Mouse (Mus musculus) lung, postnatal 25 days (tissue): Measurements from ENCODE around the gene Lrrc49.

Source experiments
- DNase-seq: peaks from one replicate; pipeline ENCODE4 v3.0.0; 2022; ENCODE audit warnings: low spot score

Lrrc49 gene

DNA sequence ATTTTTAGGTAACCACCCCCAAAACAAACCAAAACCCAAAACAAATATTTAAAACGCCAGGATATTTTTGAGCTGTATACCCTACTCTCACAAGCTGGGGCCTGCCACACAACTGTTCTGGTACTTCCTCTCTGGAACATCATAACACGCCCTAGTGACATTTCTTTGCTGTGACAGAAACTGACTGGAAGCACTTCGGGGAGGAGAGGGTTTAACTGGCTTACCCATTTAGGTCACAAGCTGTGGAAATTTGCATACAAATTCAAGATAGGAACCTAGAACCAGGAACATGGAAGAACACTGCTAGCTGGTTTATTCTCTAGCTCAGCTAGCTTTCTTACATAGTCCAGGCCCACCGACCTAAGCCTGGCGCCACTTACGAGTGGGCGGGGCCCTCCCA is 92.6 kb downstream of the Lrrc49 start:
- no peak for DNase-seq

DNA sequence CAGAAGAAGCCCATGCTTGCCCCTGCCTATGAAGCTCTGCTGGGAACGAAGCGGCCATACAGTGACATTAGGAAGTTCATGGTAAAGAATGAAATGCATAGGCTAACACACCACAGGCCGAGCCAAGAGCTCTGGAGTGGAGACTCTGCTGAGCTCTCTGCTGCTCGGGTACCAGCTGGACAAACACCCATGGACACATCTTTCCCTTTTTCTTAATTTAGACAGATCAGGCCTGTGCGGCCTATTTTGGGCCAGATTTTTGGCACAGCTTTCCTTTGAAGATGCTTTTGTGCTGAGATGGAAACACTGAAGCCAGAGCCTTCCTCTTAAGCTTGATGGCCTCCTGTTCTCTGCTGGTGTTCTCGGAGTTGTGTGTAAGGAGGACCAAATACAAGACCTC is 95.0 kb downstream of the Lrrc49 start:
- DNase-seq, result no peak

DNA sequence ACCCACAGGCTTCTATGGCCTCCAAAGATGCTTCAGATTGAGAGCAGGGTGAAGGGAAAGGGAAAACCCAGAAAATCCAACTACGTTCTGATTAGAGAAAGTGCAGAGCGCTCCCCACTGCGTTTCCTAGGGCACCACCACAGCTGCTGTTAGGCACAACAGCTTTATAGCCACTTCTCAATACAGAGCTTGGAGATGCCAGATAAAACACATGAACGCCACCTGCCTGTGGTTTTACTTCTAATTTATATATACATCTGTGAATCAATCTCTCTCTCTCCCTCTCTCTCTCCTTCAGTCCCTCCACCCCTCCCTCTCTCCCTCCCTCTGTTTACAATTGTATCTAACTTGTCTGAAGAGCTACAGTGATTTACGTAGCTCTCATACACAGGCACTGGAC is 95.6 kb downstream of the Lrrc49 start:
- DNase-seq, result no peak

DNA sequence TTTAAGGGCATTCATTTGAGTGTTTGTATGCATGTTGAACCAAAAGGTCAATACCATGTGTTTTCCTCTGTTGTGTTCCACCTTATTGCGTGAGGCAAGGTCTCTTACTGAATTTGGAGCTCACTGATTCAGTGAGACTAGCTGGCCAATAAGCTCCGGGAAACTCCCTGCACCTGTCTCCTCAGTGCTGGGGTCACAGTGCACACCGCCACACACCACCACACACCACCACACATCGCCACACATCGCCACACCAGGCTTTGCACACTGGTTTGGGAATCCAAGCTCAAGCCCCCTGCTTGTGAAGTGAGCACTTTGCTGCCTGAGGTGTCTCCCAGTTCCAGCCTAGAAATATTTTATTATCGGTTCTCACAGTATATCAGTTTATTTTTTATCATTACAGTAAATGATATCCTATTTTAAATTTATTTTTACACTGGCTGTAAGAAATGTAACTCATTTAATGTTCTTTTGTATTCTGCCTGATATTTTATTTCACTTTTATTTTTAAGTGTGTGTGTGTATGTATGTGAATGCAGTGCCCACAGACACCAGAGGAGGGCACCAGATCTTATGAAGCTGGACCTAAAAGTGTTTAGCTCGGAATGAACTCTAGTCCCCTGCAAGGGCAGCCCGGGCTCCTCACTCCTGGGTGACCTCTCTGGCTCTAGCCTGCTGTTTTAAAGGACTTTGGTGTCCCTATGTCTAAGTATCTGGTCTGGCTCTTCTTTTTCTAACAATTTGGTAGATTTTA is 96.9 kb downstream of the Lrrc49 start:
- no peak for DNase-seq

DNA sequence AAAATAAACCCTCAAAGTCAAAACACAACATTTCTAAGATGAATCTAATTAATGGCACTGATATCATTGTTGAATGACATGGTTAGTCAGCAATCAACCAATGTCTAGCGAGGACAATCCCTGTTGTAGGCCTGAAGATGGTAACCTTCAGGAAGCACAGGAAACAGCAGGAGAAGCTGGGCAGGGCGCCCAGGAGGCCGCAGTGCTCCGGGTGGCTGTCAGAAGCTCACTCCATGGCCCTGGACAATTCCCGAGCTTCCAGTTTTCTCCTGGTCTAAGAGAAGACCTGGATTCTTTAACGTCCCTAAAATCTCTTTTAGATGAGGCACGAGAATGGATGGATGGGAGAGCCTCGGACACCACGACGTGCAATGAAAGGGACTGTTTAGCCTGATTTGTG is 99.0 kb downstream of the Lrrc49 start:
- DNase-seq, result no peak

DNA sequence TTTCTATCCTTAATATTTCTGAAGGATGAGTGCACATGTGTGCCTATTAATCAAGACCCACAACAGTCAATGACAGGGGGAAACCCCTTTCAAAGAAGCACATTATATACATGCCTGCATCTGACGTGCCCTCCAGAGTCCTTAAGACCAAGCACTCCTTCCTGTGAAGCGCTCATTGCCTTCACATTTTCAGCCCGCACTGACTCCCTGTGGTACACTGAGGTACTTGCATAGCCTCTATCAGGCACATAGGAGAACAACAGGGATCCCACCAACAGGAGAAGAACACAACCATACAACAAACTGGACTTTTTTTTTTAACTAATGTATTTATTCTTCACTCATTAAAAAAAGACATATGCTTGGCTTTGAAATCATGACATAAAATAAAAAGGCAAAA is 101.0 kb downstream of the Lrrc49 start:
- no peak for DNase-seq

DNA sequence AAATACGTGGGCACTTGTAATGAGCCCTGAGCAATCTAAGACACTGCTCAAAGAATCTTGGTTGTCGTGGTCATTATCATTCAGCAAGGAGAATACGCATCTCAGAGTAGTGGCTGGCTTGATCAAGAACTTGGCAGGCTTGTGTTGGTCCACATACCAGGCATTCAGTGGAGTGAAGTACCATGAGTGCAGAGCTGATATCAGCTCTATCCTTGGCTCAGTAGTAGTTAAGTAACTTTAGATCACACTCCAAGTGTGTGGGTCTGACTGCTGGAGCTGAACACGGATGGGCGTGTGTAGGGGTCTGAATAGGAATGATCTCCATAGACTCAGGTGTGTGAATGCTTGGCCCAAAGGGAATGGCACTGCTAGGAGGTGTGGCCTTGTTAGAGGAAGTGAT is 102.8 kb downstream of the Lrrc49 start:
- no peak for DNase-seq

DNA sequence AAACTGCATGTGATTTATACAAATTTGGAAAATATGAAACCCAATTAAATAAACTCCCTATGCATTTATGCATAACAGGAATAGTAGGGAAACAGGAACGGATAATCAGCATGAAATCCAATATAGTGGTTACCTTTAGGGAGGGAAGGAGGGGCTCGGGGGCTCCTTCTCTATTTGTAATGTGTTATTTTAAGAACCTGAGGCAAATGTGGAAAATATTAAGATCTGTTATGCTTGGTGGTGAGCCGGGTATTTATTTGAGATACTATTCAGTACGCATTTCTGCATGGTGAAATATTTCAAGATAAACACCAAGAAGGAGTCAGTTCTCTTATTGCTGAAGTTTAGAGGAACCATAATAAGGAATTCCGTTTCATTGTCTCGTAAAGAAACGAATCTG is 105.4 kb downstream of the Lrrc49 start:
- DNase-seq, result no peak

DNA sequence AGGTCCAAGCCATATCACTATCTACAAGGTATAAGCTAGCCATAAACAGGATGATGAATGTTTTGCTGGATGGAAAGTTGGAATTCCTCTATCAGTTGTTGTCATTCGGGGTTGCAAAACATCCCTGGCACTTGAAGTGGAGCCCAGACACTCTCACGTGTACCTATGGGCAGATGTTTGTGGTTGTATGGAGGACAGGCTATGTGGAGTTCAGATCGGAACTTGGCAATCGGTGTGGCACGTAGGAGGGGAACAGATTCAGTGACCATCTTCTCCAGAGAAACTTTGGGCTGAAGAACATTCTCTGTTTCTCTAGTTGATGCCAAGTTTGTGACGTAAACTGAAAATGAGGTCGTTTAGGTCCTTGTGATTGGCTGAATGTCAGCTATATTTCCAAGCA is 114.9 kb downstream of the Lrrc49 start:
- DNase-seq, result no peak

DNA sequence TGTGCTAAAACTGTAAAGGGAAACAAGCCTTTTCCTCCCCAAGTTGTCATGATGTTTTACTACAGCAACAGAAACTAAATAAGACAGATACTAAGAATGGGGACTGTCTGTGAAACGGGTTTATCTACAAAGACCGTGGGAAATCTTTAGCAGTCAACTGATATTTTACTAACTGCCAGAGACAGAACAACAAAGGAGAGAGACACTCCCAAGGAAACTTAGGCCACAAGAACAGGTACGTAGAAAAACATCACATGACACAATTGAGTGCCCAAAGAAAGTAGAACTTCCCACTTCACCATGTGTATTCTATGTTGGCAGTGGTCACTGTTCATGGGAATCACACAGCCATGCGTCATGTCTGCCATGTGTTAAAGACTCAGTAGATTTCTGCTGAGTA is 116.2 kb downstream of the Lrrc49 start:
- no peak for DNase-seq

DNA sequence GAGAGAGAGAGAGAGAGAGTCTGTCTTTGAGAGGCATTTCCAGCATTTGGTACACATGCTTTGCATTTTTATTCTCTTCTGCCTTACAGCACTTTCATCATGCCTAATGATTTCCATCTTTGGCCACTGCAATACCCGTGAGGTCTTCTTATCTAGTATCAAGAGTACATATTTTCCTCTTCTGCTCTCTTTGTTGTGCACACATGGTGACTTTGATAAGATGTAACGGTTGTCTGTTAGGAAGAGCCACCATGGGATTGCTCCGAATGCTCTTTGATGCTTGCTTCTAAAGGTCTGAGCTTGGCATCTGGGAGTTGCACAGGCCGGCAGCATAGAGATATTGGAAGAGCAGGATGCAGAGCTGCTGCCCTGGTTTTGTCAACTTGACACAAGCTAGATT is 116.9 kb downstream of the Lrrc49 start:
- DNase-seq, result no peak

DNA sequence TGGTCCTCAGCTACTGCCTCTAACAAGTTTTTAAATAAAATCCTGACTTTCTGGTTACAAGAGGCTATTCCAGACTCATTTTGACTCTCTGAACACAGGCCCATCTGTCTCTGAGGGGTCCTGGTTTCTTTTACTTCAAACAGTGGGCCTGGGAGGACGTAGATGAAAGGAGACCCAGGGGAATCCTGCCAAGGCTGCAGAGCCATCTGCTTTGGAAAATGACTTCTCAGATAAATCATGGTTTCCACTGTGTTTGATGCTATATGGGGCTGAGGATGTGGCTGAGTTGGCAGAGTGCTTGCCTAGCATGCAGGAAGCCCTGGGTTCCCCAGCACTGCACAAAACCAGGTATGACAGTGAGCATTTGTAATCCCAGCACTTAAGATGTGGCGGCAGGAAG is 118.6 kb downstream of the Lrrc49 start:
- no peak for DNase-seq

DNA sequence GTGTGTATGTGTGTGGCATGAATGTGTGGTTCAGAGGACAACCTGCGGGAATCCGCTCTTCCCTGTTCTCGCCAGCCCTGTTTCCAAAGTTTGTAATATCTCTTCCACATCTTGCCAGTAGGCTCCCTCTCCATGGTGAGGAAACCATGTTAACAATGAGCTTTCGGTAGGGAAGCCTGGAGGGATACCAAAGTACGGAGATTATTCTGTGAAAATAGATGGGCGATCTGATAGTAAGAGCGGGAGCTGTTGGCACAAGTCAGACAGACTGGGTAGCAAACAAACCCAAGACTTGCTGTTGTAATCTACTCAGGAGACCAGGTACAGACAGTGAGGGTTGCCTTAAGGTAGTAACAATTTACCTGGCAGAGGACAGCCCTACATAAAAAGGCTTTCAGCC is 124.1 kb downstream of the Lrrc49 start:
- DNase-seq, result no peak

DNA sequence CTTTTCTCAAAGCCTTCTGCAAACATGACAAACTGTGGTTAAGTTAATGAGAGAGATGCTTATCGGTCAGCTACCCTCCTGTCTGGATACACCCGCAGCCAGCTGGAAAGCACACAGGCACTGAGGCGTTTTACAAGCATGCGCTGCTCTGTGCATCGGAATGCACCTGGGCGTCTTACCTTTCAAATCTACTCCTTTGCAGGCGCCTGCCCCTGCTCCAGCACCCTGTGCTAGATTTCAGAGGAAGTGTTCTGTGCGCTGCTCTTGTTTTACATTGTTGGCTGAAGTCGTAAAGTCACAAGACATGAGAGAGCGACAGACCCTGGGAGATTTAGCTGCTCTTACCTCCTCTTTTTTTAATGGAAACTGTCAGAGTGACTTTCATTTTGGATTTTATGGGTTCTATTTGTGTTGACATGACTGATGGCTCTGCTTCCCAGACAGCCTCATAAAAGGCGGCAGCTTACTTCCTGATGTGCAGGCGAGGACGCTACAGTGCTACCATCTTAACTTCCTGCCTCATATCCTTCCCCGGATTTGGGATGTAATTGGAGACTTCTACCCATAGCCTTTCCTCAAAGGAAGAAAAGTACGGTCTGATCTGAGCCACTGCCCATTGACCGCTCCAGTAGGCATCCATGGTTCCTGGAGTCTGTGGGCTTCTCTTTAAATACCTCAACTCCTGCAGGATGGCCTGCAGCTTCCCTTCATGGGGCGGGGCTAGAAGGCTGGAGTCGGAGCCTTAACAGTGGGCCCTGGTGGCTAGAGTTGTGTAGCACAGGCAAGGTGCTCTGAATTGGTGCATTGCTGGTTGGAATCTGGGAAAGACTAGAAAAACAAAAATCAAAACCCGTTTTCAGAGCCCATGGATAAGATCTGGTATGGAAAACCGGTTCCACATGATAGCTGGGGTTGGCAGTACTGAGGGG is 125.3 kb downstream of the Lrrc49 start:
- DNase-seq, result no peak

DNA sequence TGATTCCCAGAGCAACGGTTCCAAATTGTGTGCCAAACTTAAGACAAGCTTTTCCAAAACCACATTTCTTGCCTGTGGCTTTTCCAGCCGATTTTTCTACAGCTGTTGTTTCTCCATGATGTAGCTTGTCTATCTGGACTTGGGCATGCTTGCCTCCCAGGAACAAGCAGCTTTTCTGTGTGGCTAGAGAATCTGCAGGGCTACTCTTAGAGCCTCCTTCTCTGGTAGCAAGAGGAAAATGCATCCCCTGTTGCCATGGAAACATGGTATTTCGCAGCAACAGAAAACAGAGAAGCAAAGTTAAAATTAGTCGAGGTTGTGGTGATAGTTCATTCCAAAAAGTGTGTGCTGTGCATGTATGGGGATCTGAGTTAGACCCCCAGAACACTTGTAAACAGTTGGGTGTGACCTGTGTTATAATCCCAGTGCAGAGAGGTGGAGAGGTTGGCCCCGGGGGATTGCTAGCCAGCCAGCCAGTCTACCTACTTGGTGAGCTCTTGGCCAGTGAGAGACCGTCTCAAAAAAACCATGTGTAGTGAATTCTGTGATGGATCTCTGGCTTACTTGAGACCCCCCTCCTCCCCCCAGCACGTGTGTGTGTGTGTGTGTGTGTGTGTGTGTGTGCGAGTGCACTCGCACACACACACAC is 126.2 kb downstream of the Lrrc49 start:
- no peak for DNase-seq

DNA sequence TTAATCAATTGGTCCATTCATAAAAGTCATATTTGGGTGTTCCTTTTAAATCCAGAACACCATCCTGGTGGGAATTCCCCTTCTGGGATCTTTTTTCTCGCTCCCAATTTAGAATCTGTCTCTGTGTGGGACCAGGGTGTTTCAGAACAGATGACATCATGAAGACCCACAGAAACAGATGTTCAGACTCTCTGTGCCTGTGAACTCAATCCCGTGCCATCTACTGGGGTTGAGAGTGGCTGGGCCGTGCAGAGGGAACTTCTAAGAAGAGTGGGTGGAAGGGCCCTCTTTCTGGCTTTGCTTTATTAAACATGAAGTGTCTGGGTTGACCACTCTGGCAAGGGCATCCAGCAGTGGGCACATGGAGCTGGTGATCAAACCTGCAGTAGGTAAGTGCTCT is 129.5 kb downstream of the Lrrc49 start:
- no peak for DNase-seq

DNA sequence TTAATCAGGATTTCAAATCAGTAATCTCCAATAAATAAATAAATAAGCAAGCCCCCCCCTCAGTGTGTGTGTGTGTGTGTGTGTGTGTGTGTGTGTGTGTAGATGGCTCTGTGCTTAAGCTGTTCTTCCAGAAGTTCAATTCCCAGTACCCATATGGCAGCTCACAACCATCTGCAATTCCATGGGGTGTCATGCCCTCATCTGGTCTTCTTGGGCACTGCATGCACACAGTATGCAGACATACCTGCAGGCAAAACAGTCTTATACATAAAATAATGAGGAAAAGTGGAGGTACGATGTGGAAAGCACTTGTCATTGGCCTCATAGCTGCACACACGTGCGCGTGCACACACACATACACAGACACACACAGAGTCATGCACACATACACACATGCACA is 136.7 kb downstream of the Lrrc49 start:
- no peak for DNase-seq

DNA sequence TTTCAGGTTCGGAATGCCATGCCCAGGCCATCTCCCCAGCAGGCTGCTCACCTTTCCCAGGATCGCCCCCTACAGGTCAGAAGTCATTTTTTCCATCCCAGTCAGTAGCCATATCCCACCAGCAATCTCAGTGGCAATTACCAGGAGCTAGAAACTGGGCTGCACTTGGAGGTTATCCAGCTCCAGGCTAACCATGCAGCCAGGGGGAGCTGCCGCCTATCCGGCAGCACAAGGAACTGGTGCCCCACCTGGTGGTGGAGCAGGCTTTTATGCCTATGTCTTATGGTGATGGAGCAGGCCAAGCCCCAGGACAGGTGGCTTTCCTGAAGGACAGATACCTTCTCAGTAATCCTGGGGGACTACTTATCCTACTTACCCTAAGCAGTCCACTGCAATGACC is 139.8 kb downstream of the Lrrc49 start:
- peak; percentile 64 for DNase-seq

DNA sequence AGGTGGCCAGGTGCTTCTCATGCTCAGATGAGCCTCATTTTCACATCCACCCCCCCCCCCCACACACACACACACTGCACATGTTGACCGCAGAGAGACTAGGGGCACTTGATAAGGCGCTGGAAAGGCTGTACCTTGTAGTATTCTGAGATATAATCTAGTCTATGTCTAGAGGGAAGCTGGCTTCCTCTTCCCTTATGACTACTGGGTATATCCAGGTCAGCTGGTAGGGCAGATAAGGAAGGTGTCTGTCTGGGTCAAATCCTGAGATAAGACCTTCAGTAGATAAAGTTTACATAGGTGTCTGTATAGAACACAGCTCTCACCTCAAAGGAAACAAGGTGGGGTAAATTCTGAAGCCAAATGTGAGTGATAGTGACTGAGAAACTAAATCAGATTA is 141.8 kb downstream of the Lrrc49 start:
- no peak for DNase-seq

DNA sequence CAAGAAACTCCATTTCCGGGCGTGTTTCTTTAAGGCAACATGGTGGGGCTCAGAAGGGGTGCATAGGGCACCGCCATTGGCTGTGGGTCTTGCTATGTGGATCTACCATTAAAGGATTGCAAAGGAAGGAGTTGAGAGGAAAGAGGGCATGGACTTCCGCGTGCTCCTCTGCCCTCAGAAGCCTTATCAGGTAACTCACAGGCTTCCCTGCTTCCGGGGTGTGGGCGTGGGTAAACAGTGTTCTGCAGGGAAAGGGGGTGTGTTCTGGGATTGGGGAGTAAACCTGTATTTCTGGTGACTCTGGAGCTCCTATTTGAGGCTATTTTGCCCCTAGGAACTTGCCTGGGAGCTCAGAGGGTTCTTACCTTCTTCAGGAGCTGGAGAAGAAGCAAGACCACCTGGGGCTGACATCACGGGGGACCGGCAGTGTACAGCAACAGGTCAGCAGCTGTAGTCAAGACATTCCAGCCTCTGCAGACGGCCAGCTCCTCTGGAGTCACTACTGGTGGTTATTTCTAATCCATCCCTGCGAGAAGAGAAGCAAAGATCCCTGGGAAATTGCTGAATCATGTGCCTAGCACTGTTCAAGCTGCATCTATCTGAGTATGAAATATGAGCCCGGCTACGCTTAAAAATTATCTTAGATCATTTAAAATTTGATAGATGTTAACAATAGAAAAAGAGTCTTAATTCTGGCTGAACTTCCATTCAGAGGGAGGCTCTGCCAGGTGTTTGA is 142.4 kb downstream of the Lrrc49 start:
- DNase-seq, result peak; percentile 60

DNA sequence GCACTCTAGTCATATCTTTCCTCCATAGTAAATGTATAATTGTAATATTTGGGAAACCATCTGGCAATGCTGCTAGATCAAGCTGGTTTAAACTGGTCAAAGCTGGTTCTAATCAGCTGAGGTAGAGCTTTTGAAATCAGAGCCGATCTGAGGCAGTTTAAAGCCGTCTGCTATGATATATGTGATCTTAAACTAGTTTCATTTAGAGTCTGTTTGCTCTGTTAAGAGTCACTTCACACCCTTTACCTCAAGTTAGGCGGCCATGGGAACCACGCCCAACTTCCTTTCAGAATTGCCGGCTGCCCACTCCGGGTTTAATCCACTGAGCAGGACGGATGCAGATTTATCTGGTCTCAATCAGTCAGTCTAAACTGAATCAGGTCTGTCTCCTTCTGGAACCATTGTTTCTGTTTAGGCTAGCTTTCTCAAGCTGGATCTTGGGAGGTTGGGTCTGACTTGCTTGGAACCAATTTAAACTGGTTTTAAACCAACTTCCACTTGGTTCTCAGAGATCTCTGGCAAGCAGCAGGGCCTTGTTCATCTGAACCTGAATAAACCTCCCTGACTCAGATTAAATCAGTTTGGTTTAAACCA is 144.4 kb downstream of the Lrrc49 start:
- DNase-seq, result no peak

DNA sequence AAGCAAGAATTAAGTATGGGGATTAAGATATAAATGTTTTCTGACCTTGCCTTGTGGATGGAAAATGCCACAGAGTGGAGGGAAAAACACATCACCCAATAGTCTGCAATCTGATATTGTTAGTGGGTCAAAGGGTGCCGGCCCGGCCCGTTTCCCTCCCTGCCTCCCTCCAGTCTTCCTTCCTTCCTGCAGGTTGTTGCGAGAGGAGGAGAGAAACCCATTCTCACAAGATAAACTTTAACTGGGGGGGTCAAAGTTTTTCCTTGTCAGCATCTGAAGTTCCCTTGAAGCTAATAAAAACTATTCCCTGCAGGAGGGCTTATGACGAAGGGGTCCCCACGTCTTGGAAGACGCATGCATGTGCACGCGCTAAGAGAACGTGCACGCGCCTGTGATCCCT is 157.6 kb downstream of the Lrrc49 start:
- DNase-seq, result no peak
